Mouse (Mus musculus) stomach, postnatal 0 days (tissue): ENCODE measurements at regions not wholly inside any gene's neighbourhood (a gene's known extent, or its start where the extent isn't known, plus 50 kb on each side); places are given as distances from the start of the nearest gene placed in this dataset.
A peak's percentile ranks its signal among the peaks of the same experiment; 100 is the strongest.

Source experiments
- CTCF ChIP-seq: IDR thresholded peaks from 2 replicates; pipeline ENCODE4 v1.5.1; 2016; ENCODE audit warnings: antibody characterized with exemption, low read depth, mild to moderate bottlenecking, moderate library complexity
- EP300 ChIP-seq: optimal IDR thresholded peaks from 2 replicates; pipeline ENCODE3; 2016; ENCODE audit warnings: antibody characterized with exemption

DNA sequence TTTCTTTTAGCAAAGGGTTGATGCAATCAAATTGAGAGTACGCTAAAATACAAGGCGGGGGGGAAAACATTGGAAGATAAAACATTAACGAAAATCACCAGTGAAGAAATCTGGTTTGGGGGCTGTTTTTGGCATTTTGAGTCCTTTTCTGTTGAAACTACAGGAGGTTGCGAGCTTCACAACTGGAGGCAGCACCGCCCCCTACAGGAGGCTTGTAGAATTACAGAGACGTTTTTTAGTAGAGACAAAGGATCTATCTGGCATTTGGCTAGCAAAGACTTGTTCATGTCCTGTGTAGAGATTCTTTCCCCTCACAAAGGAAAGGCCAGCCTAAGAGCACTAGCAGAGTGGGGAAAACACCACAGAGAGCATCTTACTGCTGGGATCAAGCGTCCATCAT, 152.1 kb downstream of the Gm12728 start:
- TF ChIP-seq CTCF: peak; percentile 83
- TF ChIP-seq EP300: no peak
